Mouse (Mus musculus): ENCODE results near the gene Angpt4.

- no peak for TF ChIP-seq CTCF (IDR thresholded peaks at IDR 0.05; ENCODE audit: borderline replicate concordance, insufficient read depth, low read length)
- no peak for TF ChIP-seq POLR2A (IDR thresholded peaks at IDR 0.05; ENCODE audit: low read depth, low read length)
These were observed 16.6 kb upstream of the Angpt4 start for GRCm38 (mm10) chr2:151894209-151894980.
